Mouse (Mus musculus) c-Kit-positive CD71-negative TER-119-negative erythroid progenitor cells, embryonic 14.5 days (primary cell): ENCODE results near the gene Tmem45a2.
"Not testable (repeated sequence)": the region's sequence is repeated elsewhere in the genome, so short reads cannot be mapped to it uniquely, and the experiment has no call there.

Experiments
- DNase-seq: peaks from one replicate; pipeline ENCODE4 v3.0.0-alpha.2; 2013; ENCODE audit warnings: low read depth

Tmem45a2 gene

DNA sequence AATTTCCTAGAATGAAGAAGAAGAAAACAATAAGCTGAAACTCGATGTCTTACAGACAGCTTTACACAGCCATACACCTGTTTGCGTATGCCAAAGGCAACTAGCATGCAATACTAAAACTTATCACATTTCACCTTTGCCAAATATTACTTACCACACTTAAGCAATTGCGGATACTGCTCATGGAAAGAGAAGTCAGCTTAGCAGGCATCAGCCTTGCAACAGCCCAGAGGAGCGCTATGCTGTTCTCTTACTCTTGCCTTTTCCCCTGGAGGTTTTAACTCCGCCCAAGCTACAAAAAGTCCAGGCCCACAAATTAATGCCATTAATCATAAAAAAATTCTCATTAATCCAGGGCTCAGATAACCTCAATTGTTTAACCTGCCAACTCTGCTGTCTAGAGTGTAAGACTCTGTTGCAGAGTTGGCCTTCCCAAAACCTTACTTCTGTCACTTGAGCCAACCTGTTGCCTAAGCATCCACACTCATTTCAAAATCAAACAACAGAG lies at the start of gene Tmem45a2:
Tmem45a2 (minus strand) TSS at position 241 of the 508 bp plus-strand sequence.
- no peak for DNase-seq

- no peak for DNase-seq
Observed at GRCm38 (mm10) chr16:57117562-57117961, 46.4 kb upstream of the Tmem45a2 start.

DNA sequence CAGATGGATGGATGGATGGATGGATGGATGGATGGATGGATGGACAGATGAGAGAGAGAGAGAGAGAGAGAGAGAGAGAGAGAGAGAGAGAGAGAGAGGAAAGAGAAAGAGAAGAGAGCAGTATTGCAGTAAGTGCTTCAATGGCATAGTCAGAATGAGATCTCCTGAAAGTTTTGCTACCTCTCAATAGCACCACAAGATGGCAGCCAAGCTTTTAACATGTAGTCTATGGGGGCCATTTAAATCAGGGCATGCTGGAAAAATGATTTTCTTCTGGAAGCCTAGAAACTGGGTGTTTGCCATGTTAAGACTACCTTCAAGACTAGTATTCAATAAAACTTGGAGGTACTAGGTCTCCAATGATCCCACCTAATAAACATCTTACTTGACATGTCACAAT lies 44.9 kb upstream of the Tmem45a2 start:
- DNase-seq: no peak

GRCm38 (mm10) chr16:57106185-57106960 lies 35.2 kb upstream of the Tmem45a2 start:
- DNase-seq: no peak

- no peak for DNase-seq
Observed at GRCm38 (mm10) chr16:57101174-57101573, 30.0 kb upstream of the Tmem45a2 start.

DNA sequence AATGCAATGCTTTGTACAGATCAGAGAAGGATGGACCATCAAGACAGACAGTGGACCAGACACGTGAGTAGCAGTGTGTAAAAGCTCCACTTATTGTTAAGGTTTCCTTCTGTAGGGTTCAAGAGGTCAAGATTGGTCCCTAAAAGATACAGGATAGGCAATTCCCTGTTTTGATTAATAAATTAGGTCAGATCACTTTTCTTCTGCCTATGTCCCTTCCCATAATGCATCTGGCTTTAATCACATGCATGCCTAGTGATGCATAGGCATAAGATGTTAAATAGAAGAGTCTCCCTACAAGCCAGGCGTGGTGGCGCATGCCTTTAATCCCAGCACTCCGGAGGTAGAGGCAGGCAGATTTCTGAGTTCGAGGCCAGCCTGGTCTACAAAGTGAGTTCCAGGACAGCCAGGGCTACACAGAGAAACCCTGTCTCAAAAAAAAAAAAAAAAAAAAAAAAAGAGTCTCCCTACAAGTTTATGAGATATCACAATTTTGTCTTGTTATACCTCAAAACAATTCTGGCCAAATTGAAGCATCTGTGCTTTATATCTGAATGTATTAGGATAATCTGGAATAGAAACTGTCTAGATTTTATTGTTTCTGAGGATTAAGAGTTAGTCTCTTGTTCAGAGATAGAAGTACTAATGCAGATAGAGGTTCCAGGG lies 28.5 kb upstream of the Tmem45a2 start:
- DNase-seq: no peak

GRCm38 (mm10) chr16:57098468-57099144 lies 27.4 kb upstream of the Tmem45a2 start:
- DNase-seq: no peak

GRCm38 (mm10) chr16:57092911-57093605 lies 21.9 kb upstream of the Tmem45a2 start:
- no peak for DNase-seq

- DNase-seq: peak; percentile 36
Observed at GRCm38 (mm10) chr16:57092460-57092859, 21.3 kb upstream of the Tmem45a2 start.

- no peak for DNase-seq
Observed at GRCm38 (mm10) chr16:57079577-57079976, 8.4 kb upstream of the Tmem45a2 start.

DNA sequence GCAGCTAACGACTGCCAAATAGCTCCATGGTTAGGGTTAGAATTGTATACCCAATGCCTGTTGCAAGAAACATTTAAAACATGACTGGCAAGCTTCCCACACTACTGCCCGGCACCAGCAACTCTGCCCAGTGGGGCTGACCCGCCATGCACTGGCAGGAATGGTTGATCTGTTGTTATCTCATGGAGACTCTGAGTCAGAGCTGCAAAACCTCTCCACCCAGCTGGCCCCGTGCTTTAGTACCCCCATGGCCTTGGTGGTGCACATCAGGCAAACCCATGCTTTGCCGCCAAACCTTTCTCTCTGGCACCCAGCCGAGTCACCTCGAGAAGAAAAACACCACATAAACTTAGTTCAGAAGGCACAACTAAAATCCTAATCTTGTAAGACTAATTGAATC lies 4.8 kb upstream of the Tmem45a2 start:
- DNase-seq: no peak

DNA sequence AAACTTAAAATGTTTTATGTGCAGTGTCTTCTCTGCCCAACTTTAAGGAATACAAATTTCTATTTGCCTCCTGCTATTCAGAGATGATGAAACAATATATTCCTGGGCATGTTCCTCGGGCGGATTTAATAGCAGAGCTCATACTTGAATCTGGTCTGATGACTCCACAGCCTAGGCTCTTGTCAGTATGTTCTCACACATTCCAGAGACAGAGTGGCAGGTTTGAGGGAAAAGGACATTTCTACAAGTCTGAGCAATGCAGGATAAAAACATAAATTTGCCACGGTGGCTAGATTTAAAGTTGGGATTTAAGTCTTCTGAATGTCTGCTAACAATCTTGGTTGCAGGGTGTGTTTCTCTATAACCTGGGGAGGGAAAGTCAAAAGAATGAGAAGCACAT lies 9.1 kb downstream of the Tmem45a2 start:
- DNase-seq: no peak

DNA sequence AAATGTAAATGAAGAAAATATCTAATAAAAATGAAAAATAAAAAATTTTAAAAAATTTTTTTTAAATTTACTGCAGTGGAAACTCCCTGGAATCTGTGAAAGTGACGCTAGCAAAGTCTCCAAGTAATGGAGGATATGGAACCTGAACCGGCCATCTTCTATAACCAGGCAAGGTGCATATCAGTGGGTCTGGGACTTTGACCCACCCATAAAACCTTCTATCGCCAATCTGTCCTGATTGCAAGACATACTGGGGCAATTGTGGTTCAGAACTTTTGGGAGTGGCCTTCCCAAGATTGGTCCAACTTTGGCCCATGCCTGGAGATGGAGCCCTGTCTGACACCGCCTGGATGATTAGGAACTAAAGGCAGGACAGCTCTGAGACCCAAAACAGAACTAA lies 14.2 kb downstream of the Tmem45a2 start:
- no peak for DNase-seq

DNA sequence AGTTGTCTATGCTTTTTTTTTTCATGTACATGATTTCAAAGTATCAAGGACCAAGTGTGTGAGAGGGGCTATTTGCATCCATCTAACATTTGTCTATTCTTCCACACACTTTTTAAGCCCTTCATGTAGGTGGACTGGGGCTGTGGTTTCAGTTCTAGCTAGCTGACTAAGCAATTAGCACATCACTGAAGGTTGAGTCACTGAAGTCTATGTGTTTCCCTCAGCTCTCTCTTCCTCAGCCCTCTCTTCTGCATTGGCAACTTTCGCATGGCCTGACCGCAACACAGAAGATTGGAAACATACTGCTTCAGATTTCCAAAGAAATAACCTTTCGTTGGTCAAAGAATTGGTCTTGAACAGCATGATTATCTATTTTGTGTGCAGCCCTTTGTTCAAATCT lies 21.2 kb downstream of the Tmem45a2 start:
- DNase-seq: no peak

DNA sequence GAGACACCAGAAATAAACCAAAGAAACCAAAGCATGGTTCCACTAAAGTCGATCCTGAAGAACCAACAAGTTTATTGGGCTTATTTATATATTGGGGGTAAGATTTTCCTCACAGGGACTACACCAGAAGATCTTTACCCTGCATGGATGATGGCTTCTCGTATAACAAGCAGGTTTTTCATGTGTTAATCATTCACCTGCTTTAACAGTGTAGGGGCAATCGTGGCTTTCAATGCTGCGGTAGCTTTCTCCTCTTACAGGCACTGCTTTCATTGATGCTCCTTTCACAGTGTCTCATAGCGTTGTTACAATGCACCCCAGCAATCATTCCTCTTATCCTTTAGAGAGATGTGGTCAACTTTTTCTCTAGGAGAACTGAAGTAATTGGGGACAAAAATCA lies 32.6 kb downstream of the Tmem45a2 start:
- no peak for DNase-seq

DNA sequence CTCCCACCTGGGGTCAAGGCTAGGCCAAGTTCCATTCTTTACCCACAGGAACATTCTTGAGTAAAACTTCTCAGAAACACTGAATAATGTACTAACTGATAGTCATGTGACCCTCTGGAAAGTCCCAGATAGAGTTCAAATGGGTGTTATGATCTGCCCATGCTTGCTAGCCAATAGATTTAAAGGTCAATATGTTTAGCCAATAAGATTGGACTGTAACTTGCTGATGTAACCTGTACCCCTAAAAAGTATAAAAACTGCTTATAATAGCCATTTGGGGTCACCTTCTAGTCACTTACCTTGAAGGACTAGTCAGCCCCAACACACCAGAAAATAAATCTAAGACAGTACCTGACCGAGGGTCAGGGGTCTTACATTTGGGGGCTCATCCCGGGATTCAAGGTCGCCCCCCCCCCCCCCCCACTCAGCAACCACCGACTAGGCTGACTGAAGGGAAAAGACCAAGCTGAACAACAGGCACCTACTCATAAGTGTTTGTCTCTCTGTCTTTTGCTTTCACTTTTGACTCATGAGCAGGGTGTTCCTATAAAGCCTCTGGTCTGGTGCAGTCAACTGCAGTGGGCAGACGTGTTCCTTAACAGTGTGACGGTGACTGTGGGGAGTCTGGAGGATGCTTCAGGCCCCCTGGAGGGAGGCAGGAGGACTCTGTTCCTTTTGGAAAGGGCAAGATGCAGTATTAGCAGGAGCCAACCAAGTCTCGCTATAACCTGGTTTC lies 40.9 kb downstream of the Tmem45a2 start:
- no peak for DNase-seq

DNA sequence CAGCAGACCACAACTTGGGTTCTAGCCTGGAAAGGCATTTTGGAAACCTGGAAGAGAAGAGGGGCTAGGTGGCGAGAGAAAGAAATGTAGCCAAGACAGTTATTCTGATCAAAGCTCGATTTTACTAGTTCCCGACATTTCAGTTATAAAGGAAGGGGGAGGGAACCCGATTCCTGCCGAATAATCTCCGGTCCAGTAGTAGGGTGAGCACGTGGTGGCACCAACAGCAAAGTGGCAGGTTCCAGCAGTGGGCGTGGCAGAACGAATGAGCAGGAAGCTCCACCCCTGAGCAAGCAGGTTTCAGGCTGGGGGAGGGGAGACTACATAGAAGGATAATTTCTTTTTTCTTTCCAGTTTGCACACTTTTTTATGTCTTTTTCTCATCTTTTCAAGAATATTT lies 72.9 kb downstream of the Tmem45a2 start:
- not testable (repeated sequence) for DNase-seq
